Mouse (Mus musculus): Measurements from ENCODE around the gene Grhpr.

GRCm38 (mm10) chr4:44938359-44939340, 42.5 kb upstream of the Grhpr start:
- TF ChIP-seq POLR2A (IDR thresholded peaks at IDR 0.05; ENCODE audit: low read depth, low read length) (no peak), CTCF (IDR thresholded peaks at IDR 0.05; ENCODE audit: extremely low read depth, insufficient read depth, insufficient read length, insufficient replicate concordance) (no peak)

All from spleen, adult 2 months (tissue).